15 mouse cellular contexts compared by ENCODE assay signal in the genomic region with DNA sequence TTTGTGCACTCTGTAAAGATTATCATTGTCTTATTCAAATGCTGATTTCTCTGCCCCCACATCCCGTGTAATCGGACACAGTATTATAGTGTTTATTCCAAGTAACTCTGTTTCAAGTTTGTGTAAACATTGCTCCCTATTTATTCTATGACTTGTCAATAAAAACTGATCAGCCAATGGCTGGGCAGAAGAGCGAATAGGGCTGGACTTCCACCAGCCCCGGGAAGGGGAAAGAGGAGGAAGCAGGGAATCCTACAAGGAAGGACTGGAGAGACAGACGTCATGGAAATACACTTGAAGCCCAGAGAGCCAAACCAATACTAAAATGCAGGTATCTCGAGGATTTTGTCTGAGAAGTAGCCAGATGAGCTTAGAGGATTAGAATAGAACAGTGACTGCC. TPM values are rescaled to one million over a fixed set of nuclear protein-coding genes. Genes with fewer than 3 reads are reported as not detected.
DNase-seq lines count a peak whose midpoint lies in the region; ATAC-seq and TF ChIP-seq lines count a peak whose summit lies in the region.
"Had no signal": no experiment of that assay in that cellular context is flagged by ENCODE, and none has a peak within 500 bp of the region (broad histone marks: within the 10 kb centered on the region; RNA-seq: fewer than 3 reads in every experiment).

No protein-coding gene starts in this region.

- no peaks in the 10 kb centered on the region for H3K9me3 ChIP-seq in heart, embryonic 16.5 days (replicated peaks; ENCODE audit: control insufficient read depth, low read length)
- no peaks in the 10 kb centered on the region for H3K9me3 ChIP-seq in heart, embryonic 11.5 days (replicated peaks; ENCODE audit: control insufficient read depth, low read length)
- no peaks in the 10 kb centered on the region for H3K9me3 ChIP-seq in liver, postnatal 0 days (ENCODE audit: low read length)
- H3K9me3 ChIP-seq in lung, embryonic 14.5 days (ENCODE audit: low read depth, low read length) = no peaks in the 10 kb centered on the region
- H3K9me3 ChIP-seq: limb, embryonic 13.5 days; midbrain, embryonic 13.5 days had no signal

- H3K4me2 ChIP-seq in heart, embryonic 16.5 days (ENCODE audit: low read depth, low read length) = peak overlapping the region; percentile 1; the same call in 1 of the 2 replicates
- H3K4me2 ChIP-seq in heart, embryonic 11.5 days = no peak overlapping the region
- H3K4me2 ChIP-seq in liver, postnatal 0 days (ENCODE audit: low read depth, low read length) = 0 out of 2 replicates have a peak overlapping the region, but pooled peaks have one; percentile 24
- H3K4me2 ChIP-seq in lung, embryonic 14.5 days = peak overlapping the region; percentile 20; the same call in 1 of the 2 replicates
- H3K4me2 ChIP-seq: hindbrain, embryonic 14.5 days; limb, embryonic 13.5 days; midbrain, embryonic 13.5 days had no signal

- DNase-seq in liver, postnatal 0 days = no peak
- no peak for DNase-seq in liver
- DNase-seq in lung, embryonic 14.5 days = peak; percentile 55
- DNase-seq in yolk sac, embryonic 10.5 days (ENCODE audit: low spot score) = peak; percentile 37
- no peak for DNase-seq in adrenal gland, adult 18-20 months (ENCODE audit: low spot score in 2 of 2)
- no peak for DNase-seq in cerebellum, adult 11 months
- DNase-seq: adrenal gland, postnatal 36 days; cerebellum, postnatal 25 days; forebrain, postnatal 0 days had no signal

- no peak overlapping the region for H3K9ac ChIP-seq in heart, embryonic 16.5 days (ENCODE audit: low read length)
- no peak overlapping the region for H3K9ac ChIP-seq in heart, embryonic 11.5 days (ENCODE audit: low read depth, low read length)
- H3K9ac ChIP-seq in liver, postnatal 0 days (replicated peaks) = no peak overlapping the region
- no peak overlapping the region for H3K9ac ChIP-seq in lung, embryonic 14.5 days
- H3K9ac ChIP-seq: forebrain, postnatal 0 days; hindbrain, embryonic 14.5 days; limb, embryonic 13.5 days; midbrain, embryonic 13.5 days had no signal

- H3K4me1 ChIP-seq in heart, embryonic 16.5 days (ENCODE audit: control insufficient read depth, insufficient read depth, low read length) = no peaks in the 10 kb centered on the region
- H3K4me1 ChIP-seq in heart, embryonic 11.5 days (ENCODE audit: control insufficient read depth, insufficient read depth, low read length) = peaks cover 3% of the 10 kb centered on the region; the same call in 1 of the 2 replicates
- no peaks in the 10 kb centered on the region for H3K4me1 ChIP-seq in liver, postnatal 0 days (ENCODE audit: insufficient read depth)
- peaks cover 2% of the 10 kb centered on the region; the same call in 1 of the 2 replicates for H3K4me1 ChIP-seq in lung, embryonic 14.5 days (ENCODE audit: insufficient read depth)

- TF ChIP-seq EP300 in liver, postnatal 0 days (IDR thresholded peaks at IDR 0.05; ENCODE audit: low read depth) = no peak

- no peak overlapping the region for H3K4me3 ChIP-seq in heart, embryonic 16.5 days (ENCODE audit: low read length)
- H3K4me3 ChIP-seq in heart, embryonic 11.5 days (ENCODE audit: low read depth, low read length) = no peak overlapping the region
- no peak overlapping the region for H3K4me3 ChIP-seq in liver, postnatal 0 days (ENCODE audit: low read depth, low read length)
- H3K4me3 ChIP-seq in lung, embryonic 14.5 days (ENCODE audit: low read depth, low read length) = peak overlapping the region; percentile 2; the same call in 1 of the 2 replicates
- H3K4me3 ChIP-seq: limb, embryonic 13.5 days; midbrain, embryonic 13.5 days had no signal

- 42% methylated on average over 6 of the region's 6 CpGs for WGBS in heart, embryonic 16.5 days
- 41% methylated on average over 6 of the region's 6 CpGs for WGBS in heart, embryonic 11.5 days (ENCODE audit: insufficient replicate concordance)
- 37% methylated on average over 6 of the region's 6 CpGs for WGBS in liver, postnatal 0 days (ENCODE audit: insufficient replicate concordance)
- 30% methylated on average over 6 of the region's 6 CpGs for WGBS in lung, embryonic 14.5 days

- no peak for ATAC-seq in heart, embryonic 16.5 days (replicated peaks; ENCODE audit: extremely low read depth, insufficient read depth, low FRiP score)
- ATAC-seq in heart, embryonic 11.5 days (replicated peaks; ENCODE audit: insufficient number of reproducible peaks, low FRiP score, low TSS enrichment) = no peak
- ATAC-seq in liver, postnatal 0 days = no peak
- peak; percentile 60; the same call in 1 of the 2 replicates for ATAC-seq in lung, embryonic 14.5 days (ENCODE audit: insufficient read depth)
- ATAC-seq: forebrain, postnatal 0 days; midbrain, embryonic 13.5 days had no signal

- no peak overlapping the region for H3K27ac ChIP-seq in heart, embryonic 16.5 days (ENCODE audit: low read length)
- no peak overlapping the region for H3K27ac ChIP-seq in heart, embryonic 11.5 days (ENCODE audit: low read depth, low read length)
- H3K27ac ChIP-seq in liver, postnatal 0 days (ENCODE audit: low read depth) = no peak overlapping the region
- H3K27ac ChIP-seq in lung, embryonic 14.5 days (ENCODE audit: low read depth) = no peak overlapping the region
- H3K27ac ChIP-seq: hindbrain, embryonic 14.5 days; limb, embryonic 13.5 days; midbrain, embryonic 13.5 days had no signal

- TF ChIP-seq CTCF in liver, postnatal 0 days (IDR thresholded peaks at IDR 0.05; ENCODE audit: low read depth) = no peak
- no peak for TF ChIP-seq CTCF in lung, embryonic 14.5 days (IDR thresholded peaks at IDR 0.05; ENCODE audit: low read depth)

- H3K36me3 ChIP-seq in heart, embryonic 16.5 days (ENCODE audit: control insufficient read depth, insufficient read depth) = no peaks in the 10 kb centered on the region
- no peaks in the 10 kb centered on the region for H3K36me3 ChIP-seq in heart, embryonic 11.5 days (ENCODE audit: control insufficient read depth, insufficient read depth, low read length)
- no peaks in the 10 kb centered on the region for H3K36me3 ChIP-seq in liver, postnatal 0 days (replicated peaks; ENCODE audit: insufficient read depth, low read length)
- no peaks in the 10 kb centered on the region for H3K36me3 ChIP-seq in lung, embryonic 14.5 days (ENCODE audit: insufficient read depth)
- H3K36me3 ChIP-seq: limb, embryonic 13.5 days; midbrain, embryonic 13.5 days had no signal

- no peaks in the 10 kb centered on the region for H3K27me3 ChIP-seq in heart, embryonic 16.5 days (ENCODE audit: control insufficient read depth, insufficient read depth, low read length)
- 0 out of 2 replicates have a peak, but pooled peaks cover 2% of the 10 kb centered on the region for H3K27me3 ChIP-seq in heart, embryonic 11.5 days (ENCODE audit: control insufficient read depth, insufficient read depth, low read length)
- H3K27me3 ChIP-seq in liver, postnatal 0 days (ENCODE audit: insufficient read depth, low read length) = peaks cover 4% of the 10 kb centered on the region; the same call in 1 of the 2 replicates
- no peaks in the 10 kb centered on the region for H3K27me3 ChIP-seq in lung, embryonic 14.5 days (ENCODE audit: insufficient read depth, low read length)

RNA-seq across cellular contexts. Expression of gene Srcin1, which starts 18.1 kb away (rescaled TPM):
- 0.04 and 0.08 TPM in 2 replicates for polyA plus RNA-seq in heart, embryonic 16.5 days (2015; fragmentation: Nextera tagmentation; extraction: Ambion mirVana)
- 0.06 and 0.23 TPM in 2 replicates for polyA plus RNA-seq in heart, embryonic 11.5 days (2014; fragmentation: Nextera tagmentation; extraction: Ambion mirVana)
- polyA plus RNA-seq in liver, postnatal 0 days (2015; fragmentation: Nextera tagmentation; extraction: Ambion mirVana) = 0.02 and 0.05 TPM in 2 replicates
- polyA plus RNA-seq in lung, embryonic 14.5 days (2014; fragmentation: Nextera tagmentation; extraction: Ambion mirVana) = 0.68 and 0.70 TPM in 2 replicates
- total RNA-seq in adrenal gland, adult 18-20 months (2021) = 10 to 100 TPM; 11.4 to 12.3 TPM

RNA-seq across cellular contexts. Expression of gene Epop, which starts 35.4 kb away (rescaled TPM):
- 0.70 and 0.79 TPM in 2 replicates for polyA plus RNA-seq in heart, embryonic 16.5 days (2015; fragmentation: Nextera tagmentation; extraction: Ambion mirVana)
- 1.4 and 1.5 TPM in 2 replicates for polyA plus RNA-seq in heart, embryonic 11.5 days (2014; fragmentation: Nextera tagmentation; extraction: Ambion mirVana)
- polyA plus RNA-seq in liver, postnatal 0 days (2015; fragmentation: Nextera tagmentation; extraction: Ambion mirVana) = 1.1 and 1.6 TPM in 2 replicates
- polyA plus RNA-seq in lung, embryonic 14.5 days (2014; fragmentation: Nextera tagmentation; extraction: Ambion mirVana) = 6.1 and 7.4 TPM in 2 replicates
- total RNA-seq in adrenal gland, adult 18-20 months (2021) = 1 to 10 TPM; 5.5 to 8.2 TPM
- total RNA-seq: MEL had no signal

Comparison
In these comparisons a context has a peak if more than half of its experiments do, and no peak if none do; other contexts are left out.
1. DNase-seq: peak in lung, embryonic 14.5 days (single experiment) and yolk sac, embryonic 10.5 days (single experiment); none in liver, postnatal 0 days (single experiment), liver (single experiment), adrenal gland, adult 18-20 months (0 of 2) and cerebellum, adult 11 months (single experiment).